Mouse (Mus musculus): ENCODE data around the gene 4933402D24Rik. TPM values are rescaled to one million over a fixed set of nuclear protein-coding genes. Genes with fewer than 3 reads are reported as not detected.

Gene 4933402D24Rik
- polyA plus RNA-seq, 1 experiment from 2014 or later: 0.19 TPM

DNA sequence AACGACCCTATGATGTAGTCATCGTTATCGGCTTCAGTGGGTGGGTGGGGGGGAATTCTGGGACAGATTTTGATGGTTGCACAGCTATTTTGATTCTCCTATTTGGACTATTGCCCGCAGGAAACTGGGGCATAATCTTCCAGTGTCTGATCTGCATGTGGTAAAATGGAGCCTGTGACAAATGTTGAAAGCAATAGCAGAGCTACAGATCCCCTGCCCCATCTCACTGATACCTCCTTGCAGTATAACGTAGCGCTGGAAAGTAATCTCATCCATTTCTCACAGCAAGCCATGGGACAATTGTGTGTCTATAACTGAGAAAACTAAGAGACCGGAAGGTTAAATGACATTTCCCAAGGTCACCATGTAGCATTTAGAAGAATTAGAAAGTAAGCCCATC lies 4.7 kb downstream of the 4933402D24Rik start:
- 85% methylated on average over 7 of the region's 7 CpGs for WGBS
- Histone ChIP-seq H3K9me3 (ENCODE audit: control insufficient read depth, low read length) (no peaks in the 10 kb centered on the region), H3K27me3 (ENCODE audit: control insufficient read depth, insufficient read depth, low read length) (no peaks in the 10 kb centered on the region), H3K4me3 (ENCODE audit: low read depth, low read length) (no peak overlapping the region), H3K36me3 (ENCODE audit: control insufficient read depth, insufficient read depth, low read length) (no peaks in the 10 kb centered on the region), H3K27ac (replicated peaks; ENCODE audit: low read depth, low read length) (no peak overlapping the region), H3K4me1 (ENCODE audit: control insufficient read depth, insufficient read depth, low read length) (peaks cover 11% of the 10 kb centered on the region; the same call in 1 of the 2 replicates), H3K4me2 (ENCODE audit: low read depth, severe bottlenecking) (no peak overlapping the region), H3K9ac (ENCODE audit: low read length) (no peak overlapping the region)
- DNase-seq (ENCODE audit: low spot score): no peak
- no peak for ATAC-seq (ENCODE audit: insufficient number of reproducible peaks, low FRiP score, low TSS enrichment, low read depth)

- H3K27ac ChIP-seq (replicated peaks; ENCODE audit: low read depth, low read length): no peak overlapping the region
- 57% methylated on average over 7 of the region's 7 CpGs for WGBS
- no peak for DNase-seq (ENCODE audit: low spot score)
Observed at GRCm38 (mm10) chr1:63763881-63764386, 5.1 kb downstream of the 4933402D24Rik start.

GRCm38 (mm10) chr1:63763212-63763694 lies 5.8 kb downstream of the 4933402D24Rik start:
- no peak overlapping the region for H3K9ac ChIP-seq (ENCODE audit: low read length)
- no peak overlapping the region for H3K4me2 ChIP-seq (ENCODE audit: low read depth, severe bottlenecking)
- H3K4me1 ChIP-seq (ENCODE audit: control insufficient read depth, insufficient read depth, low read length): peaks cover 5% of the 10 kb centered on the region; the same call in 1 of the 2 replicates
- no peaks in the 10 kb centered on the region for H3K27me3 ChIP-seq (ENCODE audit: control insufficient read depth, insufficient read depth, low read length)
- no peak overlapping the region for H3K4me3 ChIP-seq (ENCODE audit: low read depth, low read length)
- no peaks in the 10 kb centered on the region for H3K9me3 ChIP-seq (ENCODE audit: control insufficient read depth, low read length)
- ATAC-seq (ENCODE audit: insufficient number of reproducible peaks, low FRiP score, low TSS enrichment, low read depth) (peak; percentile 47; the same call in 1 of the 2 replicates), DNase-seq (ENCODE audit: low spot score) (peak; percentile 49)
- H3K27ac ChIP-seq (replicated peaks; ENCODE audit: low read depth, low read length): 0 out of 2 replicates have a peak overlapping the region, but pooled peaks have one; percentile 42
- 22% methylated on average over 3 of the region's 3 CpGs for WGBS
- H3K36me3 ChIP-seq (ENCODE audit: control insufficient read depth, insufficient read depth, low read length): no peaks in the 10 kb centered on the region

More at GRCm38 (mm10) chr1:63763881-63764386, 5.1 kb downstream of the 4933402D24Rik start:
- no peaks in the 10 kb centered on the region for H3K9me3 ChIP-seq (ENCODE audit: control insufficient read depth, low read length)
- H3K4me2 ChIP-seq (ENCODE audit: low read depth, severe bottlenecking): no peak overlapping the region
- no peaks in the 10 kb centered on the region for H3K36me3 ChIP-seq (ENCODE audit: control insufficient read depth, insufficient read depth, low read length)
- no peak overlapping the region for H3K4me3 ChIP-seq (ENCODE audit: low read depth, low read length)
- H3K27me3 ChIP-seq (ENCODE audit: control insufficient read depth, insufficient read depth, low read length): no peaks in the 10 kb centered on the region
- ATAC-seq (ENCODE audit: insufficient number of reproducible peaks, low FRiP score, low TSS enrichment, low read depth): no peak
- H3K9ac ChIP-seq (ENCODE audit: low read length): no peak overlapping the region
- H3K4me1 ChIP-seq (ENCODE audit: control insufficient read depth, insufficient read depth, low read length): peaks cover 11% of the 10 kb centered on the region; the same call in 1 of the 2 replicates

DNA sequence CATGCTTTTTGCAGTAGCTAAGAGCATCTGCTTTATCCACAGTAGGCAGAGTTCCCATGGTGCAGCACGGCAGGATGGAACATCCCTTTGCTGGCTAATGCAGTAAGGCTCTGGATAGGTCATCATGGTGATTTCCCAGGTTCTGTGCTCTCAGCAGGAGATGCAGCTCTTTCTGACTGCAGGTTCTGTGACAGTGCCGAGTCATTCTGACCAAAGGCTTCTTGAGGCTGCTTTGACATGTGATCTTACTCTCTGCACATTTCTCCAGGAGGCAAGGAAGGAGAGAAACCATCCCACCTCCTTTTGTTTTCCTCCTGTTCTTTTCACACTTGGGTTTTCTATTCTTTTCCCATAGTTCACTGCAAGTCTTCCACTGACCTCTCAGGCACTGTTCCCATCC lies 13.1 kb downstream of the 4933402D24Rik start:
- Histone ChIP-seq H3K4me1 (ENCODE audit: control insufficient read depth, insufficient read depth, low read length) (no peaks in the 10 kb centered on the region), H3K4me3 (ENCODE audit: low read depth, low read length) (no peak overlapping the region), H3K36me3 (ENCODE audit: control insufficient read depth, insufficient read depth, low read length) (no peaks in the 10 kb centered on the region), H3K27ac (replicated peaks; ENCODE audit: low read depth, low read length) (no peak overlapping the region), H3K4me2 (ENCODE audit: low read depth, severe bottlenecking) (no peak overlapping the region), H3K9me3 (ENCODE audit: control insufficient read depth, low read length) (no peaks in the 10 kb centered on the region), H3K27me3 (ENCODE audit: control insufficient read depth, insufficient read depth, low read length) (no peaks in the 10 kb centered on the region), H3K9ac (ENCODE audit: low read length) (no peak overlapping the region)
- DNase-seq (ENCODE audit: low spot score): no peak
- ATAC-seq (ENCODE audit: insufficient number of reproducible peaks, low FRiP score, low TSS enrichment, low read depth): no peak
- WGBS: 56% methylated on average over 2 of the region's 2 CpGs

DNA sequence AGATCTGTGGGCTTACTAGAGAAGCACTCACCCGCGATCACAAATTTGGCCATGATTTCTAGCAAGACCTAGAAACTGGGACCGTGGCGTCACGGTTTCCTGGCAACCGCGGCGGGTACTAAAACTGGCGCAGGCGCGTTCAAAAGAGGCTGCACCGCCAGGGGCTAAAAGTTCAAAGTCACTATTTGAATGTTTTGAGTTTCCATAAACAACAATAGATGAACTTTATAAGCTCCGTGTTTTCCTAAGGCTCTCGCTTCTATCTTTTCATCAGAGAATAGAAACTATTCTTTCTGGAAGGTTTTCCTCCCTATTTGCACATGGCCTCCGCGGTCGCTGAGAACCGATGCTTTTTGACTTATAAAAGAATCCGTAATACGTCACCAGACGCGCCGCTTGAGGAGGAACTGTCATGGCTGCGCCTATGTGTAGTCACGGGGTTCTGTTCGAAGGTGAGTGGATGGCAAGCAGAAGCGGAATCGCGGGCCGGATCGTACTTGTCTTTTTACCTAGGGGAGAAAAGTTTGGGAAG lies 38.8 kb downstream of the 4933402D24Rik start, which contains the start of the genes Mdh1b and Fastkd2:
Gene Mdh1b (minus strand): TSS at position 79 of the 532 bp plus-strand sequence.
Gene Fastkd2 (plus strand): TSS at position 375 of the 532 bp plus-strand sequence.
- H3K9me3 ChIP-seq (ENCODE audit: control insufficient read depth, low read length): no peaks in the 10 kb centered on the region
- peak; percentile 93 for DNase-seq (ENCODE audit: low spot score)
- peak within 1 kb of the TSS; percentile 64 for H3K4me3 ChIP-seq (ENCODE audit: low read depth, low read length)
- peak within 1 kb of the TSS; percentile 66 for H3K9ac ChIP-seq (ENCODE audit: low read length)
- no peak within 1 kb of the TSS for H3K27ac ChIP-seq (replicated peaks; ENCODE audit: low read depth, low read length)
- H3K27me3 ChIP-seq (ENCODE audit: control insufficient read depth, insufficient read depth, low read length): no peaks in the 10 kb centered on the region
- no peaks in the 10 kb centered on the region for H3K36me3 ChIP-seq (ENCODE audit: control insufficient read depth, insufficient read depth, low read length)
- WGBS: under 1% methylated on average over 31 of the region's 31 CpGs
- peak; percentile 89 for ATAC-seq (ENCODE audit: insufficient number of reproducible peaks, low FRiP score, low TSS enrichment, low read depth)
- H3K4me2 ChIP-seq (ENCODE audit: low read depth, severe bottlenecking): peak within 1 kb of the TSS; percentile 48
- H3K4me1 ChIP-seq (ENCODE audit: control insufficient read depth, insufficient read depth, low read length): no peaks in the 10 kb centered on the region

- DNase-seq (ENCODE audit: low spot score): no peak
- no peaks in the 10 kb centered on the region for H3K36me3 ChIP-seq (ENCODE audit: control insufficient read depth, insufficient read depth, low read length)
- no peak overlapping the region for H3K27ac ChIP-seq (replicated peaks; ENCODE audit: low read depth, low read length)
- 45% methylated on average over 8 of the region's 8 CpGs for WGBS
- no peaks in the 10 kb centered on the region for H3K9me3 ChIP-seq (ENCODE audit: control insufficient read depth, low read length)
- peak overlapping the region; percentile 64 for H3K4me3 ChIP-seq (ENCODE audit: low read depth, low read length)
- H3K4me2 ChIP-seq (ENCODE audit: low read depth, severe bottlenecking): peak overlapping the region; percentile 48
- H3K4me1 ChIP-seq (ENCODE audit: control insufficient read depth, insufficient read depth, low read length): no peaks in the 10 kb centered on the region
- H3K27me3 ChIP-seq (ENCODE audit: control insufficient read depth, insufficient read depth, low read length): no peaks in the 10 kb centered on the region
- ATAC-seq (ENCODE audit: insufficient number of reproducible peaks, low FRiP score, low TSS enrichment, low read depth): 0 out of 2 replicates have a peak, but pooled peaks have one; percentile 11
- H3K9ac ChIP-seq (ENCODE audit: low read length): no peak overlapping the region
Observed at GRCm38 (mm10) chr1:63729796-63730195, 39.3 kb downstream of the 4933402D24Rik start.

DNA sequence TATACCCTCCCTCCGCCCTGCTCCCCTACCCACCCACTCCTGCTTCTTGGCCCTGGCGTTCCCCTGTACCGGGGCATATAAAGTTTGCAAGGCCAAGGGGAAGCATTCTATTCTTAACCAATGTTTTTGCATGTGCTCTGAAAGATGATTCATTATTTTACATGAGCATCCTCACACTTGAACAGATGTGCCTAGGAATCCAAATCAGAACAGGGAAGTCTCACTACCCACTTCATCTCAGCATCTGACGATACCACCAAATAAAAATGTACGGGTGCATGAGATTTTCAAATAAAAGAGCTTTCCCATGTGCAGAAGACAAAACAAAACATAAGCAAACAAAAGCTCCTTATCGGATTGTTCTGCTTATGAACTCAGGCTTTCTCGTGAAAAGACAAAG lies 48.9 kb downstream of the 4933402D24Rik start:
- no peaks in the 10 kb centered on the region for H3K27me3 ChIP-seq (ENCODE audit: control insufficient read depth, insufficient read depth, low read length)
- no peak overlapping the region for H3K4me3 ChIP-seq (ENCODE audit: low read depth, low read length)
- H3K4me1 ChIP-seq (ENCODE audit: control insufficient read depth, insufficient read depth, low read length): no peaks in the 10 kb centered on the region
- H3K36me3 ChIP-seq (ENCODE audit: control insufficient read depth, insufficient read depth, low read length): no peaks in the 10 kb centered on the region
- 87% methylated on average over 7 of the region's 7 CpGs for WGBS
- DNase-seq (ENCODE audit: low spot score) (no peak), ATAC-seq (ENCODE audit: insufficient number of reproducible peaks, low FRiP score, low TSS enrichment, low read depth) (no peak)
- H3K27ac ChIP-seq (replicated peaks; ENCODE audit: low read depth, low read length): no peak overlapping the region
- no peak overlapping the region for H3K4me2 ChIP-seq (ENCODE audit: low read depth, severe bottlenecking)
- no peak overlapping the region for H3K9ac ChIP-seq (ENCODE audit: low read length)
- no peaks in the 10 kb centered on the region for H3K9me3 ChIP-seq (ENCODE audit: control insufficient read depth, low read length)

DNA sequence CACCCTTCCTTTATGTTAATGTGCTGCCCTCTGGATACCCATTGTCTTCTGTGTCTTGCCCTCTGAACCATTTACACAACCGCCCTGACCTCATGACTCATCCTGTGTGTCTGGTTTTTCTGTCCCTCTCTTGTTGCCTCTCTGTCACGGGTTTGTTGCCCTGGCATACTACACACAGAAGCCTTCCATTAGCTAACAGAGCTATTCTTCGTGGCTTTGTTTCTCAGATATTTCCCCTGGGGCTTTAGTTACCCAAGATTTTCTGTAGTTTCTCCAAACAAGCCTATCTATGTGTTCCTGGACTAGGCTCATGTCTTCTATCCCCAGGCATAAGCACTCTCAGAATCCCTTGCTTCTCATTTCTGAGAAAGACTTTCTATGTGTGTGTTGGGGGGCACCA lies 60.2 kb downstream of the 4933402D24Rik start:
- Histone ChIP-seq H3K9me3 (ENCODE audit: control insufficient read depth, low read length) (no peaks in the 10 kb centered on the region; the same call in 1 of the 2 replicates), H3K4me2 (ENCODE audit: low read depth, severe bottlenecking) (no peak overlapping the region), H3K27me3 (ENCODE audit: control insufficient read depth, insufficient read depth, low read length) (no peaks in the 10 kb centered on the region), H3K27ac (replicated peaks; ENCODE audit: low read depth, low read length) (no peak overlapping the region), H3K4me1 (ENCODE audit: control insufficient read depth, insufficient read depth, low read length) (no peaks in the 10 kb centered on the region), H3K36me3 (ENCODE audit: control insufficient read depth, insufficient read depth, low read length) (no peaks in the 10 kb centered on the region), H3K9ac (ENCODE audit: low read length) (no peak overlapping the region), H3K4me3 (ENCODE audit: low read depth, low read length) (no peak overlapping the region)
- DNase-seq (ENCODE audit: low spot score) (no peak), ATAC-seq (ENCODE audit: insufficient number of reproducible peaks, low FRiP score, low TSS enrichment, low read depth) (no peak)
- 66% methylated on average over 3 of the region's 3 CpGs for WGBS

Measured in limb, embryonic 11.5 days (tissue).